Mouse (Mus musculus): ENCODE results near the gene Reln. TPM values are rescaled to one million over a fixed set of nuclear protein-coding genes. Genes with fewer than 3 reads are reported as not detected.

Reln gene
- polyA plus RNA-seq, 1 experiment from 2014 or later = 45.8 TPM

- H3K4me1 ChIP-seq (replicated peaks) = no peaks in the 10 kb centered on the region
- H3K4me2 ChIP-seq = no peak overlapping the region
- H3K36me3 ChIP-seq = no peaks in the 10 kb centered on the region
- no peaks in the 10 kb centered on the region for H3K9me3 ChIP-seq
- no peak for ATAC-seq (ENCODE audit: low read depth)
- 75% methylated on average over 4 of the region's 4 CpGs for WGBS
- H3K9ac ChIP-seq = no peak overlapping the region
- H3K27ac ChIP-seq (replicated peaks) = no peak overlapping the region
- no peak overlapping the region for H3K4me3 ChIP-seq
- no peaks in the 10 kb centered on the region for H3K27me3 ChIP-seq
Measured at GRCm38 (mm10) chr5:21844676-21845075, 499.8 kb downstream of the Reln start.

Other genes with a start within 250 kb of the Reln start
- 37.2 and 42.5 TPM in 2 replicates for gene Orc5, start 205.7 kb upstream of the Reln start, polyA plus RNA-seq (2015; fragmentation: Nextera tagmentation; extraction: Ambion mirVana)

Data from neural tube, embryonic 13.5 days (tissue).